Mouse (Mus musculus) G1E (cell line): ENCODE measurements around the gene Urb1.

Experiments used
- CTCF ChIP-seq: IDR thresholded peaks from 2 replicates; pipeline ENCODE4 v1.5.1; 2012; ENCODE audit warnings: low read depth, low read length, inconsistent platforms, mixed read lengths
- GATA1 ChIP-seq: IDR thresholded peaks from 2 replicates; pipeline ENCODE4 v1.6.1; 2012; ENCODE audit warnings: borderline replicate concordance, low read length, inconsistent platforms, mixed read lengths

DNA sequence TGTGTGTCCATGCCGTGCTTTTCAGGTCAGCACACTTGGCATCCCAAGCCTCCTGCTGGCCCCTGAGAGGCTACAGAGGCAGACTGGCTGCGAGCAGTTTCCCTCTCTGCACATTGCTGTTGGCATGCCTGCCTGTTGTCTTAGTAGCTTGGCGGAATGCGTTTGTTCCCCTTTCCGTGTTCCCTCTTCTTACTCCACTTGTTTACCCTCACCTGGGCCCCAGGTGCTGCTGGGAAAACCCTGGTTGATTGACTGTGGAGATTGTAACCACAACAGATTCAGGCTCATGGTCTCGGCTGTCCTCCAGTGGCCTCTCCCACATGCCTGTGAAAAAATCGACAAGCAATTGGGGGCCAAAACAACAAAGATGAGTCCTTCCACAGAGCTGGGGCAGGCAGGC, 38.5 kb upstream of the Urb1 start:
- TF ChIP-seq CTCF = no peak
- no peak for TF ChIP-seq GATA1
